Mouse (Mus musculus): ENCODE data around the gene Vmn2r24. TPM values are rescaled to one million over a fixed set of nuclear protein-coding genes. Genes with fewer than 3 reads are reported as not detected.
"Not testable (repeated sequence)": the region's sequence is repeated elsewhere in the genome, so short reads cannot be mapped to it uniquely, and the experiment has no call there.

The Vmn2r24 gene
- polyA plus RNA-seq (2015; fragmentation: Nextera tagmentation; extraction: Ambion mirVana), result not detected in 2 replicates

- Histone ChIP-seq H3K4me2 (no peak within 1 kb of the TSS), H3K9me3 (no peaks in the 10 kb centered on the region; the same call in 1 of the 2 replicates), H3K4me1 (no peaks in the 10 kb centered on the region), H3K27me3 (no peaks in the 10 kb centered on the region), H3K27ac (no peak within 1 kb of the TSS), H3K36me3 (no peaks in the 10 kb centered on the region), H3K4me3 (no peak within 1 kb of the TSS), H3K9ac (no peak within 1 kb of the TSS)
- no peak for ATAC-seq (ENCODE audit: insufficient number of reproducible peaks, insufficient read depth, low FRiP score, low TSS enrichment, low read depth)
- 68% methylated on average over 1 of the region's 1 CpGs for WGBS
Observed at GRCm38 (mm10) chr6:123778579-123778978, at the start of gene Vmn2r24. Gene Vmn2r24, plus strand, starts transcription at chr6:123778879.

GRCm38 (mm10) chr6:123770031-123770430, 8.6 kb upstream of the Vmn2r24 start:
- Histone ChIP-seq H3K4me1 (no peaks in the 10 kb centered on the region), H3K27ac (no peak overlapping the region), H3K4me3 (no peak overlapping the region), H3K27me3 (no peaks in the 10 kb centered on the region), H3K36me3 (no peaks in the 10 kb centered on the region), H3K9me3 (no peaks in the 10 kb centered on the region), H3K9ac (no peak overlapping the region), H3K4me2 (no peak overlapping the region)
- 81% methylated on average over 3 of the region's 3 CpGs for WGBS
- no peak for ATAC-seq (ENCODE audit: insufficient number of reproducible peaks, insufficient read depth, low FRiP score, low TSS enrichment, low read depth)

- H3K4me2 ChIP-seq, result no peak overlapping the region
- no peaks in the 10 kb centered on the region for H3K36me3 ChIP-seq
- WGBS, result 69% methylated on average over 2 of the region's 2 CpGs
- H3K4me3 ChIP-seq, result no peak overlapping the region
- H3K9me3 ChIP-seq, result no peaks in the 10 kb centered on the region
- no peaks in the 10 kb centered on the region for H3K4me1 ChIP-seq
- no peak overlapping the region for H3K27ac ChIP-seq
- H3K27me3 ChIP-seq, result no peaks in the 10 kb centered on the region
- no peak overlapping the region for H3K9ac ChIP-seq
- no peak for ATAC-seq (ENCODE audit: insufficient number of reproducible peaks, insufficient read depth, low FRiP score, low TSS enrichment, low read depth)
Observed at GRCm38 (mm10) chr6:123784857-123785256, 6.2 kb downstream of the Vmn2r24 start.

GRCm38 (mm10) chr6:123793746-123794145, 15.1 kb downstream of the Vmn2r24 start:
- H3K27me3 ChIP-seq, result no peaks in the 10 kb centered on the region
- H3K9ac ChIP-seq, result no peak overlapping the region
- H3K9me3 ChIP-seq, result no peaks in the 10 kb centered on the region
- 27% methylated on average over 9 of the region's 9 CpGs for WGBS
- no peak overlapping the region for H3K4me3 ChIP-seq
- no peak overlapping the region for H3K27ac ChIP-seq
- no peak overlapping the region for H3K4me2 ChIP-seq
- H3K36me3 ChIP-seq, result no peaks in the 10 kb centered on the region
- ATAC-seq (ENCODE audit: insufficient number of reproducible peaks, insufficient read depth, low FRiP score, low TSS enrichment, low read depth), result no peak
- no peaks in the 10 kb centered on the region for H3K4me1 ChIP-seq

GRCm38 (mm10) chr6:123810291-123810690, 31.6 kb downstream of the Vmn2r24 start:
- H3K27me3 ChIP-seq; ATAC-seq (ENCODE audit: insufficient number of reproducible peaks, insufficient read depth, low FRiP score, low TSS enrichment, low read depth); H3K4me2 ChIP-seq; H3K9ac ChIP-seq; H3K4me3 ChIP-seq; H3K4me1 ChIP-seq; H3K9me3 ChIP-seq; H3K27ac ChIP-seq; H3K36me3 ChIP-seq: not testable (repeated sequence)

GRCm38 (mm10) chr6:123819951-123820350, 41.3 kb downstream of the Vmn2r24 start:
- Histone ChIP-seq H3K36me3 (no peaks in the 10 kb centered on the region), H3K27me3 (no peaks in the 10 kb centered on the region), H3K4me3 (no peak overlapping the region), H3K9ac (no peak overlapping the region), H3K27ac (no peak overlapping the region), H3K9me3 (no peaks in the 10 kb centered on the region), H3K4me1 (no peaks in the 10 kb centered on the region), H3K4me2 (no peak overlapping the region)
- no peak for ATAC-seq (ENCODE audit: insufficient number of reproducible peaks, insufficient read depth, low FRiP score, low TSS enrichment, low read depth)
- WGBS, result 80% methylated on average over 8 of the region's 8 CpGs

GRCm38 (mm10) chr6:123853363-123853762, 74.7 kb downstream of the Vmn2r24 start, which contains the start of gene Vmn2r25:
Gene Vmn2r25, minus strand, starts transcription at chr6:123853463.
- not testable (repeated sequence) for ATAC-seq (ENCODE audit: insufficient number of reproducible peaks, insufficient read depth, low FRiP score, low TSS enrichment, low read depth); H3K9me3 ChIP-seq
- 51% methylated on average over 1 of the region's 2 CpGs for WGBS

More at GRCm38 (mm10) chr6:123853363-123853762, 74.7 kb downstream of the Vmn2r24 start, which contains the start of gene Vmn2r25:
- not testable (repeated sequence) for H3K9ac ChIP-seq, H3K27ac ChIP-seq, H3K4me1 ChIP-seq, H3K36me3 ChIP-seq, H3K4me3 ChIP-seq, H3K4me2 ChIP-seq, H3K27me3 ChIP-seq

Other genes with a start within 250 kb of the Vmn2r24 start
- gene Vmn2r21, start 245.5 kb upstream of the Vmn2r24 start, polyA plus RNA-seq (2015; fragmentation: Nextera tagmentation; extraction: Ambion mirVana), result not detected in 2 replicates
- not detected in 2 replicates for gene Vmn2r22, start 128.2 kb upstream of the Vmn2r24 start, polyA plus RNA-seq (2015; fragmentation: Nextera tagmentation; extraction: Ambion mirVana)
- not detected in 2 replicates for gene Vmn2r23, start 76.2 kb upstream of the Vmn2r24 start, polyA plus RNA-seq (2015; fragmentation: Nextera tagmentation; extraction: Ambion mirVana)
- gene Vmn2r25, start 74.6 kb downstream of the Vmn2r24 start, polyA plus RNA-seq (2015; fragmentation: Nextera tagmentation; extraction: Ambion mirVana), result not detected in 2 replicates
- not detected in 2 replicates for gene Vmn2r26, start 245.7 kb downstream of the Vmn2r24 start, polyA plus RNA-seq (2015; fragmentation: Nextera tagmentation; extraction: Ambion mirVana)

Measured in embryonic facial prominence, embryonic 13.5 days (tissue).